Mouse (Mus musculus) liver, embryonic 16.5 days (tissue): ENCODE data around the gene Ano2. TPM values are rescaled to one million over a fixed set of nuclear protein-coding genes. Genes with fewer than 3 reads are reported as not detected.

Experiments used
- ATAC-seq: fragments of 200-750 bp; cut with Nextera tagmentation; 2 replicates; pipeline ENCODE4 v1.8.0; 2017; ENCODE audit warnings: low read depth, mild to moderate bottlenecking, moderate number of reproducible peaks, moderate library complexity
- H3K27ac ChIP-seq: fragments of 300-500 bp; sonication (generic); 2 replicates; pipeline ENCODE4 v1.5.1; 2014; ENCODE audit warnings: mild to moderate bottlenecking, low read length
- H3K27me3 ChIP-seq: fragments of 300-500 bp; sonication (generic); 2 replicates; pipeline ENCODE4 v1.6.1; 2014; ENCODE audit warnings: low read depth, low read length, mixed read lengths; ENCODE audit not compliant: control insufficient read depth, insufficient read depth
- H3K36me3 ChIP-seq: fragments of 300-500 bp; sonication (generic); 2 replicates; pipeline ENCODE4 v1.6.1; 2014; ENCODE audit warnings: mild to moderate bottlenecking; ENCODE audit not compliant: control insufficient read depth, insufficient read depth
- H3K4me1 ChIP-seq: fragments of 300-500 bp; sonication (generic); 2 replicates; pipeline ENCODE4 v1.6.1; 2014; ENCODE audit warnings: low read depth, low read length, mixed read lengths; ENCODE audit not compliant: control insufficient read depth
- H3K4me2 ChIP-seq: fragments of 300-500 bp; sonication (generic); 2 replicates; pipeline ENCODE4 v1.6.1; 2014; ENCODE audit warnings: low read depth, low read length, mixed read lengths
- H3K4me3 ChIP-seq: fragments of 300-500 bp; sonication (generic); 2 replicates; pipeline ENCODE4 v1.5.1; 2014; ENCODE audit warnings: low read depth, mild to moderate bottlenecking, low read length
- H3K9ac ChIP-seq: fragments of 300-500 bp; sonication (generic); 2 replicates; pipeline ENCODE4 v1.6.1; 2014; ENCODE audit warnings: low read depth, low read length
- H3K9me3 ChIP-seq: fragments of 300-500 bp; sonication (generic); replicated peaks from 2 replicates; pipeline ENCODE4 v1.6.1; 2016; ENCODE audit warnings: low read length; ENCODE audit not compliant: control insufficient read depth
- WGBS: fragments of 180-500 bp; shearing (Covaris S2); extraction: QIAGEN DNeasy Blood & Tissue Kit; methylation state at CpG from one replicate; pipeline ENCODE4 v1.1.7; 2014; ENCODE audit not compliant: insufficient replicate concordance; 5-methylcytosine and 5-hydroxymethylcytosine counted together
- polyA plus RNA-seq: library from polyadenylated mRNA; unstranded; fragments of >200 nt; fragmentation: Nextera tagmentation; extraction: Ambion mirVana; gene quantifications from 2 replicates; pipeline ENCODE4 v1.2.1, GENCODE M21; 2015

Gene Ano2
- polyA plus RNA-seq, 1 experiment from 2014 or later = not detected

GRCm38 (mm10) chr6:125663906-125664305 lies 26.3 kb upstream of the Ano2 start:
- 55% methylated on average over 2 of the region's 2 CpGs for WGBS
- no peak overlapping the region for H3K4me2 ChIP-seq

GRCm38 (mm10) chr6:125671835-125672234 lies 18.4 kb upstream of the Ano2 start:
- ATAC-seq = no peak
- no peaks in the 10 kb centered on the region for H3K27me3 ChIP-seq
- no peak overlapping the region for H3K4me3 ChIP-seq
- no peak overlapping the region for H3K4me2 ChIP-seq
- no peak overlapping the region for H3K9ac ChIP-seq
- WGBS = 50% methylated on average over 3 of the region's 3 CpGs
- no peaks in the 10 kb centered on the region for H3K9me3 ChIP-seq
- no peak overlapping the region for H3K27ac ChIP-seq
- no peaks in the 10 kb centered on the region for H3K36me3 ChIP-seq
- H3K4me1 ChIP-seq = no peaks in the 10 kb centered on the region

More at GRCm38 (mm10) chr6:125663906-125664305, 26.3 kb upstream of the Ano2 start:
- ATAC-seq = no peak
- Histone ChIP-seq H3K36me3 (no peaks in the 10 kb centered on the region), H3K4me3 (no peak overlapping the region), H3K4me1 (no peaks in the 10 kb centered on the region), H3K9me3 (no peaks in the 10 kb centered on the region), H3K27ac (no peak overlapping the region), H3K9ac (no peak overlapping the region), H3K27me3 (no peaks in the 10 kb centered on the region)

GRCm38 (mm10) chr6:125678492-125678891 lies 11.7 kb upstream of the Ano2 start:
- ATAC-seq = no peak
- Histone ChIP-seq H3K4me2 (no peak overlapping the region), H3K36me3 (no peaks in the 10 kb centered on the region), H3K9ac (no peak overlapping the region), H3K4me1 (no peaks in the 10 kb centered on the region), H3K9me3 (no peaks in the 10 kb centered on the region), H3K4me3 (no peak overlapping the region), H3K27ac (no peak overlapping the region), H3K27me3 (no peaks in the 10 kb centered on the region)
- WGBS = 31% methylated on average over 1 of the region's 1 CpGs

GRCm38 (mm10) chr6:125680613-125681012 lies 9.6 kb upstream of the Ano2 start:
- WGBS = 75% methylated on average over 11 of the region's 11 CpGs
- no peak overlapping the region for H3K4me3 ChIP-seq

GRCm38 (mm10) chr6:125685420-125685819 lies 4.8 kb upstream of the Ano2 start:
- H3K27ac ChIP-seq = no peak overlapping the region
- ATAC-seq = no peak
- no peak overlapping the region for H3K9ac ChIP-seq
- H3K9me3 ChIP-seq = no peaks in the 10 kb centered on the region
- H3K36me3 ChIP-seq = no peaks in the 10 kb centered on the region
- H3K4me3 ChIP-seq = no peak overlapping the region
- H3K4me1 ChIP-seq = no peaks in the 10 kb centered on the region
- H3K4me2 ChIP-seq = no peak overlapping the region
- no peaks in the 10 kb centered on the region; the same call in 1 of the 2 replicates for H3K27me3 ChIP-seq

More at GRCm38 (mm10) chr6:125680613-125681012, 9.6 kb upstream of the Ano2 start:
- no peak overlapping the region for H3K9ac ChIP-seq
- no peak overlapping the region for H3K4me2 ChIP-seq
- ATAC-seq = no peak
- no peaks in the 10 kb centered on the region for H3K9me3 ChIP-seq
- no peak overlapping the region for H3K27ac ChIP-seq
- H3K36me3 ChIP-seq = no peaks in the 10 kb centered on the region
- no peaks in the 10 kb centered on the region for H3K27me3 ChIP-seq
- H3K4me1 ChIP-seq = no peaks in the 10 kb centered on the region

- Histone ChIP-seq H3K9ac (no peak overlapping the region), H3K36me3 (no peaks in the 10 kb centered on the region), H3K27me3 (no peaks in the 10 kb centered on the region; the same call in 1 of the 2 replicates), H3K4me1 (no peaks in the 10 kb centered on the region), H3K9me3 (no peaks in the 10 kb centered on the region), H3K27ac (no peak overlapping the region), H3K4me2 (no peak overlapping the region), H3K4me3 (no peak overlapping the region)
- no peak for ATAC-seq
- WGBS = 43% methylated on average over 1 of the region's 1 CpGs
These were observed 2.2 kb upstream of the Ano2 start for GRCm38 (mm10) chr6:125687986-125688385.

- ATAC-seq = no peak
- Histone ChIP-seq H3K27me3 (no peaks in the 10 kb centered on the region), H3K9me3 (no peaks in the 10 kb centered on the region), H3K4me1 (no peaks in the 10 kb centered on the region), H3K27ac (no peak overlapping the region), H3K4me3 (no peak overlapping the region), H3K9ac (no peak overlapping the region), H3K36me3 (no peaks in the 10 kb centered on the region), H3K4me2 (no peak overlapping the region)
- WGBS = 63% methylated on average over 2 of the region's 2 CpGs
These were observed 10.9 kb downstream of the Ano2 start for GRCm38 (mm10) chr6:125701146-125701545.

GRCm38 (mm10) chr6:125711261-125711660 lies 21.0 kb downstream of the Ano2 start:
- no peak for ATAC-seq
- H3K27me3 ChIP-seq = no peaks in the 10 kb centered on the region
- WGBS = 77% methylated on average over 16 of the region's 16 CpGs
- no peak overlapping the region for H3K4me2 ChIP-seq
- no peaks in the 10 kb centered on the region for H3K4me1 ChIP-seq
- H3K36me3 ChIP-seq = no peaks in the 10 kb centered on the region
- no peak overlapping the region for H3K4me3 ChIP-seq
- H3K9ac ChIP-seq = no peak overlapping the region
- H3K9me3 ChIP-seq = no peaks in the 10 kb centered on the region
- H3K27ac ChIP-seq = no peak overlapping the region

- H3K27ac ChIP-seq = no peak overlapping the region
- no peak for ATAC-seq
- H3K9ac ChIP-seq = no peak overlapping the region
- H3K27me3 ChIP-seq = no peaks in the 10 kb centered on the region
- no peak overlapping the region for H3K4me2 ChIP-seq
- no peaks in the 10 kb centered on the region for H3K9me3 ChIP-seq
- WGBS = 48% methylated on average over 2 of the region's 2 CpGs
- no peaks in the 10 kb centered on the region for H3K4me1 ChIP-seq
- no peak overlapping the region for H3K4me3 ChIP-seq
- H3K36me3 ChIP-seq = no peaks in the 10 kb centered on the region
These were observed 36.2 kb downstream of the Ano2 start for GRCm38 (mm10) chr6:125726408-125726807.
